8 mouse cellular contexts compared by ENCODE assay signal in the genomic region with DNA sequence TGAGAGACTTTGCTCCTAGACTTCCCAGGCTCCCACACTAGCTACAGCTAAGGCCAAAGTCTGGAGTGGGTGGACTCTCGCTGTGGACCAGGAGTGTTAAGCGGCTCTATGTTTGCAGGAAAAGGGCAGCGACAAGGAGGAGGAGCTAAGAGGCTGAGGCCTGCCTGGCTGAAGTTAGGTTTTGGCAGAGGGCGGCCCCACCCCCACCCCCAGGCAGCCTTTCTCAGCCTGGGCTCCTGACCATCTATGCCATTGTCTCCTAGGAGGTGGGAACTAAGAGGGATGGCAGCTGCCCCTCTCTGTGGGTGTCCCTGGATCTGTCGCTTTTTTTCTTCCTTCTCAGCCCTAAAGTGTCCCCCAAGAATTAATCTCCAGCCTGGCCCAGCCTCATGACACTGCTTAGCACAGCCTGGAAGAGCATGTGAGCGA. TPM values are rescaled to one million over a fixed set of nuclear protein-coding genes. Genes with fewer than 3 reads are reported as not detected.
DNase-seq lines count a peak whose midpoint lies in the region; ATAC-seq and TF ChIP-seq lines count a peak whose summit lies in the region.

No protein-coding gene starts in this region.

- peaks cover 48% of the 10 kb centered on the region for H3K36me3 ChIP-seq in limb, embryonic 12.5 days
- peaks cover 17% of the 10 kb centered on the region for H3K36me3 ChIP-seq in stomach, embryonic 14.5 days (ENCODE audit: control insufficient read depth, insufficient read depth, low read length)

- H3K27me3 ChIP-seq in limb, embryonic 12.5 days: 0 out of 2 replicates have a peak, but pooled peaks cover 2% of the 10 kb centered on the region
- no peaks in the 10 kb centered on the region for H3K27me3 ChIP-seq in stomach, embryonic 14.5 days (ENCODE audit: control insufficient read depth, insufficient read depth, low read length)

- H3K27ac ChIP-seq in gastrocnemius, adult 2 months: peak overlapping the region; percentile 100
- H3K27ac ChIP-seq in limb, embryonic 12.5 days: peak overlapping the region; percentile 50; the same call in 1 of the 2 replicates
- H3K27ac ChIP-seq in stomach, embryonic 14.5 days (ENCODE audit: low read length): peak overlapping the region; percentile 66; the same call in 1 of the 2 replicates

- peak; percentile 53 for DNase-seq in gastrocnemius, adult 2 months
- DNase-seq in gastrocnemius, postnatal 4 days (ENCODE audit: low spot score in 2 of 2): no peak
- DNase-seq in adipocyte (ENCODE audit: low spot score): peak; percentile 77
- peak; percentile 45 for DNase-seq in heart, postnatal 4 days
- DNase-seq in layer of hippocampus, adult 8-10 months (ENCODE audit: low spot score in 2 of 2): no peak
- DNase-seq in urinary bladder, postnatal 10 days (ENCODE audit: low spot score): no peak

- ATAC-seq in limb, embryonic 12.5 days (ENCODE audit: insufficient number of reproducible peaks, insufficient read depth, low FRiP score, low TSS enrichment, low read depth): no peak
- ATAC-seq in stomach, embryonic 14.5 days (ENCODE audit: insufficient number of reproducible peaks, insufficient read depth, low FRiP score, low read depth): no peak

- H3K9me3 ChIP-seq in limb, embryonic 12.5 days: no peaks in the 10 kb centered on the region
- no peaks in the 10 kb centered on the region for H3K9me3 ChIP-seq in stomach, embryonic 14.5 days (ENCODE audit: control insufficient read depth, low read depth, low read length)

- H3K4me3 ChIP-seq in gastrocnemius, adult 2 months: peak overlapping the region; percentile 11
- no peak overlapping the region for H3K4me3 ChIP-seq in limb, embryonic 12.5 days (replicated peaks)
- no peak overlapping the region for H3K4me3 ChIP-seq in stomach, embryonic 14.5 days (ENCODE audit: low read depth, low read length)

- 29% methylated on average over 6 of the region's 6 CpGs for WGBS in limb, embryonic 12.5 days
- WGBS in stomach, embryonic 14.5 days: 20% methylated on average over 6 of the region's 6 CpGs

- H3K4me2 ChIP-seq in limb, embryonic 12.5 days: no peak overlapping the region
- H3K4me2 ChIP-seq in stomach, embryonic 14.5 days (replicated peaks; ENCODE audit: low read depth, low read length): no peak overlapping the region

- TF ChIP-seq CTCF in gastrocnemius, adult 2 months (IDR thresholded peaks at IDR 0.05): no peak

- intact Hi-C loops in gastrocnemius, adult 2 months (cut with DNase I): no loop called here

- peaks cover 36% of the 10 kb centered on the region for H3K4me1 ChIP-seq in limb, embryonic 12.5 days (replicated peaks)
- peaks cover 32% of the 10 kb centered on the region for H3K4me1 ChIP-seq in stomach, embryonic 14.5 days (ENCODE audit: control insufficient read depth, insufficient read depth, low read length)

- peak overlapping the region; percentile 4; the same call in 1 of the 2 replicates for H3K9ac ChIP-seq in limb, embryonic 12.5 days (replicated peaks)
- H3K9ac ChIP-seq in stomach, embryonic 14.5 days (replicated peaks; ENCODE audit: low read depth, low read length): no peak overlapping the region

RNA-seq across cellular contexts. Expression of gene Rdh5, which starts 3.5 kb away (rescaled TPM):
- total RNA-seq in gastrocnemius, adult 2 months (2021): 1 to 10 TPM; 5.1 to 5.2 TPM
- 10 to 100 TPM; 11.7 to 12.1 TPM for total RNA-seq in gastrocnemius, postnatal 4 days (2021)
- total RNA-seq in heart, postnatal 4 days (2021): 1 to 10 TPM; 5.3 to 5.6 TPM
- 9.3 and 11.4 TPM in 2 replicates for polyA plus RNA-seq in limb, embryonic 12.5 days (2016; fragmentation: Nextera tagmentation; extraction: Ambion mirVana)
- 14.9 and 17.1 TPM in 2 replicates for polyA plus RNA-seq in stomach, embryonic 14.5 days (2014; fragmentation: Nextera tagmentation; extraction: Ambion mirVana)
- total RNA-seq in layer of hippocampus, adult 8-10 months (2022): 1 to 10 TPM; 4.5 to 7.8 (median 7.2) TPM

RNA-seq across cellular contexts. Expression of gene Bloc1s1, which starts 4.6 kb away (rescaled TPM):
- 100 to 1,000 TPM; 137 to 169 TPM for total RNA-seq in gastrocnemius, adult 2 months (2021)
- 100 to 1,000 TPM; 218 to 231 TPM for total RNA-seq in gastrocnemius, postnatal 4 days (2021)
- total RNA-seq in heart, postnatal 4 days (2021): 100 to 1,000 TPM; 152 to 180 TPM
- polyA plus RNA-seq in limb, embryonic 12.5 days (2016; fragmentation: Nextera tagmentation; extraction: Ambion mirVana): 197 and 202 TPM in 2 replicates
- polyA plus RNA-seq in stomach, embryonic 14.5 days (2014; fragmentation: Nextera tagmentation; extraction: Ambion mirVana): 222 and 236 TPM in 2 replicates
- total RNA-seq in layer of hippocampus, adult 8-10 months (2022): 100 to 1,000 TPM in 2 of 4 experiments, 10 to 100 TPM in 2; 69.0 to 104 (median 90.6) TPM

RNA-seq across cellular contexts. Expression of gene Itga7, which starts 14.4 kb away (rescaled TPM):
- total RNA-seq in gastrocnemius, adult 2 months (2021): 10 to 100 TPM; 58.4 to 72.9 TPM
- total RNA-seq in gastrocnemius, postnatal 4 days (2021): 100 to 1,000 TPM; 148 to 157 TPM
- total RNA-seq in heart, postnatal 4 days (2021): 10 to 100 TPM; 69.6 to 78.5 TPM
- polyA plus RNA-seq in limb, embryonic 12.5 days (2016; fragmentation: Nextera tagmentation; extraction: Ambion mirVana): 1.3 and 1.7 TPM in 2 replicates
- 2.6 and 4.4 TPM in 2 replicates for polyA plus RNA-seq in stomach, embryonic 14.5 days (2014; fragmentation: Nextera tagmentation; extraction: Ambion mirVana)
- 10 to 100 TPM; 29.5 to 35.4 (median 31.6) TPM for total RNA-seq in layer of hippocampus, adult 8-10 months (2022)

RNA-seq across cellular contexts. Expression of gene Cd63, which starts 18.4 kb away (rescaled TPM):
- 100 to 1,000 TPM; 124 to 132 TPM for total RNA-seq in gastrocnemius, adult 2 months (2021)
- 100 to 1,000 TPM; 311 to 352 TPM for total RNA-seq in gastrocnemius, postnatal 4 days (2021)
- 100 to 1,000 TPM; 216 to 226 TPM for total RNA-seq in heart, postnatal 4 days (2021)
- polyA plus RNA-seq in limb, embryonic 12.5 days (2016; fragmentation: Nextera tagmentation; extraction: Ambion mirVana): 522 and 547 TPM in 2 replicates
- polyA plus RNA-seq in stomach, embryonic 14.5 days (2014; fragmentation: Nextera tagmentation; extraction: Ambion mirVana): 663 and 664 TPM in 2 replicates
- 100 to 1,000 TPM in 2 of 4 experiments, 10 to 100 TPM in 2; 76.9 to 199 (median 126) TPM for total RNA-seq in layer of hippocampus, adult 8-10 months (2022)

RNA-seq across cellular contexts. Expression of gene Gdf11, which starts 27.7 kb away (rescaled TPM):
- total RNA-seq in gastrocnemius, adult 2 months (2021): 1 to 10 TPM; 4.8 to 5.2 TPM
- total RNA-seq in gastrocnemius, postnatal 4 days (2021): 1 to 10 TPM; 7.5 to 8.3 TPM
- total RNA-seq in heart, postnatal 4 days (2021): 1 to 10 TPM; 3.8 to 4.1 TPM
- polyA plus RNA-seq in limb, embryonic 12.5 days (2016; fragmentation: Nextera tagmentation; extraction: Ambion mirVana): 15.2 and 20.7 TPM in 2 replicates
- polyA plus RNA-seq in stomach, embryonic 14.5 days (2014; fragmentation: Nextera tagmentation; extraction: Ambion mirVana): 4.2 and 4.6 TPM in 2 replicates
- 10 to 100 TPM; 19.9 to 22.7 (median 22.3) TPM for total RNA-seq in layer of hippocampus, adult 8-10 months (2022)

Comparison
In these comparisons a context has a peak if more than half of its experiments do, and no peak if none do; other contexts are left out.
1. DNase-seq: peak in gastrocnemius, adult 2 months (single experiment), adipocyte (single experiment) and heart, postnatal 4 days (single experiment); none in gastrocnemius, postnatal 4 days (0 of 2), layer of hippocampus, adult 8-10 months (0 of 2) and urinary bladder, postnatal 10 days (single experiment).
2. H3K27ac ChIP-seq: peak in every context shown above with its lines; median percentile 100 in gastrocnemius, adult 2 months; 66 in stomach, embryonic 14.5 days; 50 in limb, embryonic 12.5 days.